Mouse (Mus musculus): ENCODE measurements at regions not wholly inside any gene's neighbourhood (a gene's known extent, or its start where the extent isn't known, plus 50 kb on each side); places are given as distances from the start of the nearest gene placed in this dataset.
A peak's percentile ranks its signal among the peaks of the same experiment; 100 is the strongest.

DNA sequence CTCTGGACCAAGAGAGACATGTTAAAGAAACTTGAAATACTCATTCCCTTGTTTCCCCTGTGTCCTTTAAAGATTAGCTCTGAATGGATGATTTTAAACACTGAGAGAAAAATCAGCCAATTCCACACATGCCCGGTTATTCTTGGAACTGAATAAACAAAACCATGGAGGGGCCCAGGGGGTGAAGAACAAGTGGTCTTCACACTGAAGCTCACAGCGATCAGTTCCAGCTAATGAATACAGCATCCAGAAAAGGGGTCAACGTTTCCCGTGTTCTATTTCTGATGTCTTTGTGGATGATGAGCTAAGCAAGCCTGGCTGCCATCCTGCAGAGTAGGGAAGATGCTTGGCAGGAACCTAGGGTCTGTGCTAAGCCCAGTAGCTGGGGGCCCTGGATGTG, 182.3 kb downstream of the Irs2 start:
- no peak for DNase-seq (ENCODE audit: low read depth, low spot score)

DNA sequence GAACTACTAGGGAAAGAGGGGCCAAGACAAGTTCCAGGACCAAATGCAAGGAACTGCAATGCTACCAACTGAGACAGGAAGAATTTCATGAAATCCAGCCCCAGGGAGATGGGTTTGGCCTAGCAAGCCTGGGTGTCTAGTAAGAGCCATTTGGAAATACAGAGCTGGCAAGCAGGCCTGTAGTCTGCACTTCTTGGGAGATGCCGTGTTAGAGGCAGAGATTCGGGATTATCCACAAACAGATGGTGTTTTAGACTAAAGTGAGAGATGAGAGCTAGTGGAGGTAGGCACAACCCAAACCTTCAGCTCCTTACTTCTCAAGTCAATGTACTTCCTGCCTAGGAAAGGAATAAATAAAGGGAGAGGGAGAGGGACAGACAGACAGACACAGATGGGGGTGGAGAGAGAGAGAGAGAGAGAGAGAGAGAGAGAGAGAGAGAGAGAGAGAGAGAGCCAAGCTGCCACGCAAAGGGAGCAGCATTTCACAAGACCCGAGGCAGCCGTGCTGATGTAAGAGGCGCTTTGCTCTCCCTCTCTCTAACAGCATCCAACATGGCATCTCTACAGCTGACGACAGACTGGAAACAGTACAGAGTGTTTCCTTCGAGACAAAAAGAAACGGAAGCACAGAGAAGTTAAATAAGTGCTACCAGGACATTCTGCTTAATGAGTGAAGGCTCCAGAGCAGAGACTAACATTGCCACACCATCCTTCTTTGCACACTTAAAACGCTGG, 182.9 kb downstream of the Irs2 start:
- DNase-seq (ENCODE audit: low read depth, low spot score), result no peak

DNA sequence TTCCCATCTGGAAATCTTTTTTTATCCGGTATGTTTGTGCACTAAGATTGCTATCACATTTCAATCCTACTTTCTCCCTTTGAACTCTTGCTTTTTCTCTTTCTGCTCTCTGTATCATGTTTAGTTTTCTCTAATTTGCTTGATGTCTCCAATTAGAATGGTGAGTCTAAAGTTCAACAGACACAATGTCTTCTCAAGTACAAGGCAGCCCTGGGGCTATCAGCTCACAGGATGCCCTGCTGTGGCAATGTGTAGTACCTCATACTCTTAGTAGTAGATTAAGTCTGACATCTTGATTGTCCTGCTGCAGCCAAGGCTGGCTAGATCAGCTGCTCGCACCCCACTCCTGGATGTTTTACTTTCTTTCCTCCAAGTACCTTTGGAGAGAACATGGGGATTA, 186.4 kb downstream of the Irs2 start:
- peak; percentile 18 for DNase-seq (ENCODE audit: low read depth, low spot score)

DNA sequence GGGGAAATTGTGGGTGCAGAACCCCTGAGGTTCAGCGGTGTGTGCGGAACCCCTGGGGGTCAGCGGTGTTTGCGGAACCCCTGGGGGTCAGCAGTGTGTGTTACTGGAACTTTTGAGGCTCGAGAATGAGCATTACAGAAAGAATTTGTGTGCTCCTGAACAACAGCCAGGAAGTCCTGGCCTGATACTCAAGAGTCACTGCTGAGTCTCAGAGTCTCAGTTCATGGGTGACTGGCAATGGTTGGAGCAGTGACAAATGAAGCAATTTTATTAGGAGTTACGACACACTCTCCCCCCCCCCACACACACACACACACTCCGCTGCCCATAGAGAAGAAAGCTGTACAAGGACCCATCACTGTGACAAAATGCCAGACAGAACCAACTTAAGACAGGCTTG, 193.8 kb downstream of the Irs2 start:
- DNase-seq (ENCODE audit: low read depth, low spot score), result no peak

DNA sequence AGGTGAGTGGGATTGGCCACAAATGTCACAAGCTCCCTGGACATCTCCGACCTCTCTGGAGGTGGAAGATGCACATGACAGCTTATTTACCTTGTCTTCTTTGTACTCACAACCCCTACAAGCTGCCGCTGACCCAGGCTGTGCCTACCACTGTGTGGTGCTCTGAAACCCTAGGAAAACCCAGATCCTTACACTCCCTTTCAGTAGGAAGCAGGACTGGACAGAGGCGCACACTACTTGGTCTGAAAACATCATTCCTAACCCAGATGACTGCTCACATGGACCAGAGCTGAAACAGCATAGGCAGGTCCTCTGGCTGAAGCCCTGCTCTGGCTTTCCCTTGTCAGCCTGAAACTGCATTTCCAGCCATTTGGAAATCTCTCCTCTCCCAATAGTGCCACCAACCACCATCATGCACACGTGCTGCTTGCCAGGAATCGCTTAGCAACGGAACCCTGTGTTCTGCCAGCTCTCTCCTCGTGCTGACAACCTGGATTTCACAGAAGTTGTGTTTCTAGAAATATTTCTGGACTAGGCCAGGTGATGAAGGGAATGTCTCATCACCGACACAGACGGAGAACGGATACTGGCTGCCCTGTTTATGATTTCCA, 196.1 kb downstream of the Irs2 start:
- no peak for DNase-seq (ENCODE audit: low read depth, low spot score)

DNA sequence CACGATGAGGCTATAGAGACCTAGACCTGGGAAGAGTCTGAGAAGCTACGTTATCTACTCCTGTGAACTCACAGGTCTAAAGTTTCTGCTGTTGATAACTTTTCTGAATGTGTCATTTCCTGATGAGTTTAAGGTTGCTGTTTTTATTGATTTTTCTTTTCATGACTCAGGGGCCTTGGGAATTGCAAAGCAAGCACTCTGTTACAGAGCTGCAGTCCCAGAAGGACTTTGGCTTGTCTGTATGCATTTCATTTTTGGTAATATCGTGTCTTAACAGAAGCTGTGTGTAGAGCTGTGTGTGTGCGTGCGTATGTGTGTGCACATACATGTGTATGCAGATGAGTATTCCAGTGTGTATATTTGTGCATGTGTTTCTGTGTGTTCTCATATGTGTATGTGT, 201.2 kb downstream of the Irs2 start:
- no peak for DNase-seq (ENCODE audit: low read depth, low spot score)

- DNase-seq (ENCODE audit: low read depth, low spot score), result peak; percentile 50
These were observed 202.7 kb downstream of the Irs2 start for GRCm38 (mm10) chr8:10805405-10806151.

DNA sequence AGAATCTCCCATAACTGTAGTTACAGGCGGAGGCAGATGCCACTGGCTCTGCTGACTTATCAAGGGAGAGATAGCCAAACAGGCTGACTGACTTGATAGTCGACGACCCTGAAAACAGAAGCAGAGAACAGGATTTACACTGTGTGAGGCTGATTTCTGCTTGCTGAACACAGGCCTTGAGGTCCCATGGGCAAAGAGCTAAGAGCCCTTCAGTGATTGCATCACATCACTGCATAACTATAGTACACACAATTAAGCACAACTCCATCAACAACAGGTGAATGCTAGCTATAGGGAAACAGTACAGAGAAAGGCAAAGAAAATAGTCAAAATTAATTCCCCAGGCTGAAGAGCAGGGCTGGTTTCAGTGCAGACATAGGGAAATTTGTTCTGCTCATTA, 203.3 kb downstream of the Irs2 start:
- no peak for DNase-seq (ENCODE audit: low read depth, low spot score)

DNA sequence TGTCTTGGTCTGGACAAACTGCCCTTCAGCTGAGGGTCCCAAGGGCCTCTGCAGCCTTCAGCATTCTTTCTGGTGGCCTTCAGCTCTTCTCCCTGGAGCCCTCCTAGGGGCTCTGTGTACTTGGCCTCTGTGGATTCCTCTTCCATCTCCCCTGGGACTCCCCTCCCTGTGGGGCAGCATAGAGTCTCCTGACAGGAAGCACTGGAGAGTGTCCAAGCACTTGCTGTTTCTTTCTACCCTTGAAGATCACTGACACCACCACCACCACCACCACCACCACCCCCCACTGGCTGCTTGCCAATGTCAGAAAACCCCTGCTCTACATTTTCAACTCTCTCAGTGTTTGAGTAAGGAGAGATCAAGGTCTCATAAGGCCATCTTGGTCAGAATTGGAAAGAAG, 206.3 kb downstream of the Irs2 start:
- DNase-seq (ENCODE audit: low read depth, low spot score), result no peak

DNA sequence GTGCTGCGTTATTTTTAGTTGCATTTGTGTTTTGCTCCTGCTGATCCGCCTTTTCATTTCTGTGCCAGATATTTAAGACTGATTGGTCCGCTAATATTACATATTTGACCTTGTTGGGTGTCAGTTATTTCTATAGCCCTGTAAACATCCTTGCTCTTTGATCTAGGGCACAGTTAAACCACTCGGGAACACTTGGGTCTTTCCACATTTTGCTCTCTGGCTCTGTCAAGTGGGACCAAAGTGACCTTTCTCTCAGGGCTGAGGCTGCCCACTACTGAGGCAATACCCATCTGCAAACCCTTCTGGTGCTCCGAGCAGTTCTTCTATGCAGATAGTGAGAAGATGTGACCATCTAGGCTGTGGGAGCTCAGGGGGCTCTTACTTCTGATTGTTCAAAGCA, 206.7 kb downstream of the Irs2 start:
- no peak for DNase-seq (ENCODE audit: low read depth, low spot score)

- no peak for DNase-seq (ENCODE audit: low read depth, low spot score)
These were observed 209.8 kb downstream of the Irs2 start for GRCm38 (mm10) chr8:10798444-10798843.

GRCm38 (mm10) chr8:10794367-10795189, 213.7 kb downstream of the Irs2 start:
- no peak for DNase-seq (ENCODE audit: low read depth, low spot score)

DNA sequence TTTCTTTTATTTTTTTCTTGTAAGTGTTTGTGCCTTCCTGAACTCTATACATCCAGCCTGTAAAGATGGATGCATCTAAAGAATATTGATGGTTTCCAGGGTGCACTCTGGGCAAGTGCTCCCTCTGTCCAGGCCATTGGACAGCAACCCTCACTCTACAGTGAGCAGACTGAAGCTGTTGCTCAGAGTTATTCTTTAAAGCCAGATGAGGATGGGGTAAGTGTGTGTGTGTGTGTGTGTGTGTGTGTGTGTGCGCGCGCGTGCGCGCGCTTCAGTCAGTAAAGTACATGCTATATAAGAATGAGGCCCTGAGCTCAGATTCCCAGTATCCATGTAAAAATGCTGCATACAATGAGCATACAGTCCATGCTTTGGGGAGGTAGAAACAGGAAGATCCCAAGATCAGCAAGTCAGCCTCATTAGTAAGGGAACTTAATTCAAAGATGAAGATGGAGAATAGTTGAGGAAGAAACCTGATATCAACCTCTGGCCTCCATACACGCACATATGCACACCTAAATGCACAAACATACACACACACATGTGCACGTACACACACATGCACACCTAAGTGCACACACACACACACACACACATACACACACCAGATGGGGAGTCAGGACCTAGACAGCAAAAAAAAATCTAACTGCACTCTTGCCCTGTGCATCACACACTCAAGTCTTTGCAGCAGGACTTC, 214.4 kb downstream of the Irs2 start:
- DNase-seq (ENCODE audit: low read depth, low spot score), result no peak

- no peak for DNase-seq (ENCODE audit: low read depth, low spot score)
These were observed 219.6 kb downstream of the Irs2 start for GRCm38 (mm10) chr8:10788496-10789200.

GRCm38 (mm10) chr8:10785801-10786200, 222.5 kb downstream of the Irs2 start:
- DNase-seq (ENCODE audit: low read depth, low spot score), result no peak

- no peak for DNase-seq (ENCODE audit: low read depth, low spot score)
These were observed 222.9 kb downstream of the Irs2 start for GRCm38 (mm10) chr8:10785311-10785710.

GRCm38 (mm10) chr8:10784481-10784880, 223.8 kb downstream of the Irs2 start:
- no peak for DNase-seq (ENCODE audit: low read depth, low spot score)

DNA sequence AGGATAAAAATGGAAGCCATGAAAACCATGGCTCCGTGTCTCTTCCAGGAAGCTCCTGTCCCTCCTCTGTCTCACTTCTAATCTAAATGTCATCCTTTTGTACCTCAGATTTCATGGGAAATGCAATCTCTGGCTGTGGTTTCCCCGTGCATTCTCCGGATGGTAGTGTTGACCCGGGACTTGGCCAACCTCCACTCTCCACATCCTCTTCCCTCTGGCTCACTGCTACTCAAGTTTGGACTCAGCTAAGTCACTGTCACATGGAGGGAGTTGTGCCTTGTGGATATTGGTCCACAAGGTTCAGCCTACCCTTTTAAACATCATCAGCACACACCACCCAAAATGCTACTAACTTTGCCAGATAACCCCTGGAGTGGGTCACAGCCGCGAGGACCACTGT, 226.4 kb downstream of the Irs2 start:
- no peak for DNase-seq (ENCODE audit: low read depth, low spot score)

GRCm38 (mm10) chr8:10779636-10780035, 228.6 kb downstream of the Irs2 start:
- DNase-seq (ENCODE audit: low read depth, low spot score), result no peak

- peak; percentile 71 for DNase-seq (ENCODE audit: low read depth, low spot score)
These were observed 232.9 kb downstream of the Irs2 start for GRCm38 (mm10) chr8:10775202-10776010.

All from ZHBTc4 (cell line).